Mouse (Mus musculus): ENCODE results near the gene Zfp408. TPM values are rescaled to one million over a fixed set of nuclear protein-coding genes. Genes with fewer than 3 reads are reported as not detected.

Gene Zfp408
- polyA plus RNA-seq, 1 experiment from 2014 or later, result 4.6 TPM

- no peaks in the 10 kb centered on the region for H3K27me3 ChIP-seq (ENCODE audit: insufficient read depth, low read length)
- no peak overlapping the region for H3K4me3 ChIP-seq (replicated peaks; ENCODE audit: low read depth, low read length)
- peaks cover 38% of the 10 kb centered on the region for H3K36me3 ChIP-seq (ENCODE audit: insufficient read depth, low read length)
- H3K4me2 ChIP-seq (ENCODE audit: low read length), result no peak overlapping the region
- no peak overlapping the region for H3K27ac ChIP-seq
- no peak for TF ChIP-seq CTCF (IDR thresholded peaks at IDR 0.05; ENCODE audit: low read depth)
- H3K9ac ChIP-seq (ENCODE audit: low read depth, low read length), result no peak overlapping the region
- 95% methylated on average over 11 of the region's 11 CpGs for WGBS
- 0 out of 2 replicates have a peak, but pooled peaks cover 2% of the 10 kb centered on the region for H3K4me1 ChIP-seq (replicated peaks; ENCODE audit: insufficient read depth, low read length)
- ATAC-seq (replicated peaks; ENCODE audit: low FRiP score, low read depth) (no peak), DNase-seq (ENCODE audit: low spot score) (no peak)
- no peaks in the 10 kb centered on the region for H3K9me3 ChIP-seq (replicated peaks; ENCODE audit: low read length)
Observed at GRCm38 (mm10) chr2:91645811-91646210, 3.8 kb downstream of the Zfp408 start.

GRCm38 (mm10) chr2:91645354-91645753, 4.2 kb downstream of the Zfp408 start:
- DNase-seq (ENCODE audit: low spot score), result no peak
- TF ChIP-seq CTCF (IDR thresholded peaks at IDR 0.05; ENCODE audit: low read depth), result no peak
- H3K4me1 ChIP-seq (replicated peaks; ENCODE audit: insufficient read depth, low read length), result no peaks in the 10 kb centered on the region
- no peaks in the 10 kb centered on the region for H3K9me3 ChIP-seq (replicated peaks; ENCODE audit: low read length)
- 98% methylated on average over 15 of the region's 15 CpGs for WGBS
- H3K4me3 ChIP-seq (replicated peaks; ENCODE audit: low read depth, low read length), result no peak overlapping the region
- peaks cover 38% of the 10 kb centered on the region for H3K36me3 ChIP-seq (ENCODE audit: insufficient read depth, low read length)
- ATAC-seq (replicated peaks; ENCODE audit: low FRiP score, low read depth), result no peak
- no peak overlapping the region for H3K27ac ChIP-seq
- no peak overlapping the region for H3K9ac ChIP-seq (ENCODE audit: low read depth, low read length)
- no peak overlapping the region for H3K4me2 ChIP-seq (ENCODE audit: low read length)
- no peaks in the 10 kb centered on the region for H3K27me3 ChIP-seq (ENCODE audit: insufficient read depth, low read length)

GRCm38 (mm10) chr2:91644021-91644420, 5.6 kb downstream of the Zfp408 start:
- Histone ChIP-seq H3K27ac (no peak overlapping the region), H3K4me1 (replicated peaks; ENCODE audit: insufficient read depth, low read length) (no peaks in the 10 kb centered on the region), H3K4me2 (ENCODE audit: low read length) (no peak overlapping the region), H3K9ac (ENCODE audit: low read depth, low read length) (no peak overlapping the region), H3K36me3 (ENCODE audit: insufficient read depth, low read length) (peaks cover 38% of the 10 kb centered on the region), H3K9me3 (replicated peaks; ENCODE audit: low read length) (no peaks in the 10 kb centered on the region), H3K27me3 (ENCODE audit: insufficient read depth, low read length) (no peaks in the 10 kb centered on the region), H3K4me3 (replicated peaks; ENCODE audit: low read depth, low read length) (no peak overlapping the region)
- no peak for TF ChIP-seq CTCF (IDR thresholded peaks at IDR 0.05; ENCODE audit: low read depth)
- DNase-seq (ENCODE audit: low spot score) (no peak), ATAC-seq (replicated peaks; ENCODE audit: low FRiP score, low read depth) (no peak)
- 94% methylated on average over 11 of the region's 11 CpGs for WGBS

GRCm38 (mm10) chr2:91642825-91643415, 6.7 kb downstream of the Zfp408 start:
- WGBS, result 71% methylated on average over 2 of the region's 2 CpGs
- no peaks in the 10 kb centered on the region for H3K4me1 ChIP-seq (replicated peaks; ENCODE audit: insufficient read depth, low read length)

DNA sequence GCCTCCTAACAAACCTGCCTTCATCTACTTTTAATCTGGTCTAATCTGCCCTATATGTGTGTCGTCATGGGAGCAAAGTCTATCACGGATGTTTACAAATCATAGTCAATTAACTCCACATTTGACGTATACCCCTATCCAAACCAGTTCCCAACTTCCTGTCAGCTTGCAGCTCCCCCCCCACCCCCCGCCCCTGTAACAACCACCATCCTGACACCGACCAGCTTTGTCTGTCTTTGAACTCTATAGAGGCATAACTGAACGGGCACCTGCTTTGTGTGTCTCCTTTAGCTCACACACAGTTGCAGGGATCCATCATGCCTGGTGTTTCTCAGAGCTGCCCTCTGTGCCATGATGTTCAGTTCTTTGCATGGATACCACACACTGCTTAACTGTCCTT, 10.7 kb downstream of the Zfp408 start:
- no peak for DNase-seq (ENCODE audit: low spot score)
- no peak overlapping the region for H3K4me3 ChIP-seq (replicated peaks; ENCODE audit: low read depth, low read length)
- no peak for ATAC-seq (replicated peaks; ENCODE audit: low FRiP score, low read depth)
- WGBS, result 75% methylated on average over 6 of the region's 6 CpGs
- H3K4me2 ChIP-seq (ENCODE audit: low read length), result no peak overlapping the region
- no peak for TF ChIP-seq CTCF (IDR thresholded peaks at IDR 0.05; ENCODE audit: low read depth)
- H3K4me1 ChIP-seq (replicated peaks; ENCODE audit: insufficient read depth, low read length), result no peaks in the 10 kb centered on the region
- no peak overlapping the region for H3K9ac ChIP-seq (ENCODE audit: low read depth, low read length)
- H3K27ac ChIP-seq, result no peak overlapping the region
- H3K9me3 ChIP-seq (replicated peaks; ENCODE audit: low read length), result no peaks in the 10 kb centered on the region
- no peaks in the 10 kb centered on the region for H3K36me3 ChIP-seq (ENCODE audit: insufficient read depth, low read length)
- H3K27me3 ChIP-seq (ENCODE audit: insufficient read depth, low read length), result no peaks in the 10 kb centered on the region

More at GRCm38 (mm10) chr2:91642825-91643415, 6.7 kb downstream of the Zfp408 start:
- Histone ChIP-seq H3K4me2 (ENCODE audit: low read length) (no peak overlapping the region), H3K4me3 (replicated peaks; ENCODE audit: low read depth, low read length) (no peak overlapping the region), H3K9me3 (replicated peaks; ENCODE audit: low read length) (no peaks in the 10 kb centered on the region), H3K27me3 (ENCODE audit: insufficient read depth, low read length) (no peaks in the 10 kb centered on the region), H3K27ac (no peak overlapping the region), H3K9ac (ENCODE audit: low read depth, low read length) (no peak overlapping the region), H3K36me3 (ENCODE audit: insufficient read depth, low read length) (peaks cover 38% of the 10 kb centered on the region)
- DNase-seq (ENCODE audit: low spot score) (no peak), ATAC-seq (replicated peaks; ENCODE audit: low FRiP score, low read depth) (no peak)
- no peak for TF ChIP-seq CTCF (IDR thresholded peaks at IDR 0.05; ENCODE audit: low read depth)

GRCm38 (mm10) chr2:91636727-91637338, 12.8 kb downstream of the Zfp408 start:
- H3K27ac ChIP-seq, result no peak overlapping the region

More at GRCm38 (mm10) chr2:91636727-91637338, 12.8 kb downstream of the Zfp408 start:
- 77% methylated on average over 5 of the region's 5 CpGs for WGBS
- no peak for DNase-seq (ENCODE audit: low spot score)
- no peak for ATAC-seq (replicated peaks; ENCODE audit: low FRiP score, low read depth)
- H3K36me3 ChIP-seq (ENCODE audit: insufficient read depth, low read length), result no peaks in the 10 kb centered on the region
- H3K27me3 ChIP-seq (ENCODE audit: insufficient read depth, low read length), result no peaks in the 10 kb centered on the region
- no peak overlapping the region for H3K4me2 ChIP-seq (ENCODE audit: low read length)
- no peak overlapping the region for H3K9ac ChIP-seq (ENCODE audit: low read depth, low read length)
- TF ChIP-seq CTCF (IDR thresholded peaks at IDR 0.05; ENCODE audit: low read depth), result no peak
- no peaks in the 10 kb centered on the region for H3K4me1 ChIP-seq (replicated peaks; ENCODE audit: insufficient read depth, low read length)
- no peak overlapping the region for H3K4me3 ChIP-seq (replicated peaks; ENCODE audit: low read depth, low read length)
- H3K9me3 ChIP-seq (replicated peaks; ENCODE audit: low read length), result no peaks in the 10 kb centered on the region

Measured in kidney, postnatal 0 days (tissue).